Comparison of ENCODE assay signal across 11 mouse cellular contexts in the genomic region with DNA sequence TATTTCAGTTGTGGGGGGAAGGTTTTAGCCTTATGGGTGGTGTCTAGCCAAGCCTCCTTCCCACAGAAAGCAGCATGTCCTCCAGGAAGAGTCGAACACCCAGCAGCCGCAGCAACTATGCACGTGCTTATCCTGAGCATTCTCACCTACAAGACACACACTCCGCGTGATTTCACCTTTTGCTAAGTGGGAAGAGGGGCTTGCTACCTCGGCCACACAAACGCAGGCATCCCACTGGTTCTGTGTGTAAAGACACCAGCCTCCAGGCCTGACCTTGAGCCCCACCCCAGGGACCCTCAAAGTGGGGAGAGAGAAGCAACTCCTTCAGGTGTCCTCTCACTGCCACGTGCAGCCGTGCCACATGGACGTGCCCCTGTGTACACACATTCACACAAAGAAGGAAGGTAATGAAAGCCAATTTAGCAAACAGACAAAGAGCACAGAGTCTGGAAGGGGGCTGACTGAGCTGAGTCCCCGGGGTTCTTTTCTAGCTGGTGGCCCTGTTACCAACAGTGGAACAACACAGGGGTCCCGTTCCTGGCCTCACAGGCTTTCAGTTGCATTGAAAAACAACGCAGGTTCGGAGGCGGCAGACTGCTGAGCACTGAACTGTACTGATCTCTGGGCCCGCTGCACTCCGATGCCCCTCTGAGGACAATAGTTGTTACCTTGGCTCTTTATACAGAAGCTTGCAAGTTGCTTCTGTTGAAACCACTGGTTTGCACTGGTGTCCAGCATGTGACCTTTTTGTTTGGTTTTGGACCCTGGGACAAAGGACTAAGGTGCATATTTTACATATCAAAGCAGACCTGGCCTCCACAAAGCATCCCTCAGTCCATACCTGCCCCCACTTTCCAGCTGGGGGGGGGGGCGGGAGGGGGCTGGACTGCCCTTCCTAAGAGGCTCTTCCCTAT. TPM values are rescaled to one million over a fixed set of nuclear protein-coding genes. Genes with fewer than 3 reads are reported as not detected.
DNase-seq lines count a peak whose midpoint lies in the region; ATAC-seq and TF ChIP-seq lines count a peak whose summit lies in the region.
"Had no signal": no experiment of that assay in that cellular context is flagged by ENCODE, and none has a peak within 500 bp of the region (broad histone marks: within the 10 kb centered on the region; RNA-seq: fewer than 3 reads in every experiment).

No protein-coding gene starts in this region.

- ATAC-seq in heart, embryonic 16.5 days (replicated peaks; ENCODE audit: extremely low read depth, insufficient read depth, low FRiP score) = no peak
- ATAC-seq in neural tube, embryonic 14.5 days (ENCODE audit: low read depth) = peak; percentile 29; the same call in 1 of the 2 replicates
- ATAC-seq in neural tube, embryonic 15.5 days (ENCODE audit: low FRiP score) = no peak
- peak; percentile 36; the same call in 1 of the 2 replicates for ATAC-seq in liver, embryonic 14.5 days (ENCODE audit: insufficient read depth)

- H3K27me3 ChIP-seq in heart, embryonic 16.5 days (ENCODE audit: control insufficient read depth, insufficient read depth, low read length) = no peaks in the 10 kb centered on the region
- 0 out of 2 replicates have a peak, but pooled peaks cover 2% of the 10 kb centered on the region for H3K27me3 ChIP-seq in neural tube, embryonic 14.5 days (ENCODE audit: control insufficient read depth, insufficient read depth, low read length)
- H3K27me3 ChIP-seq in neural tube, embryonic 15.5 days (replicated peaks) = 0 out of 2 replicates have a peak, but pooled peaks cover 3% of the 10 kb centered on the region
- H3K27me3 ChIP-seq in liver, embryonic 14.5 days (ENCODE audit: control insufficient read depth, insufficient read depth, low read length) = no peaks in the 10 kb centered on the region; the same call in 1 of the 2 replicates

- WGBS in heart, embryonic 16.5 days = 60% methylated on average over 18 of the region's 18 CpGs
- WGBS in neural tube, embryonic 14.5 days = 26% methylated on average over 18 of the region's 18 CpGs
- 32% methylated on average over 18 of the region's 18 CpGs for WGBS in neural tube, embryonic 15.5 days
- WGBS in liver, embryonic 14.5 days (ENCODE audit: insufficient replicate concordance) = 45% methylated on average over 18 of the region's 18 CpGs

- no peak for TF ChIP-seq CTCF in liver, embryonic 14.5 days (IDR thresholded peaks at IDR 0.05; ENCODE audit: low read depth)

- no peaks in the 10 kb centered on the region for H3K9me3 ChIP-seq in heart, embryonic 16.5 days (replicated peaks; ENCODE audit: control insufficient read depth, low read length)
- no peaks in the 10 kb centered on the region for H3K9me3 ChIP-seq in neural tube, embryonic 14.5 days (ENCODE audit: control insufficient read depth, low read length)
- H3K9me3 ChIP-seq in neural tube, embryonic 15.5 days (replicated peaks) = no peaks in the 10 kb centered on the region
- no peaks in the 10 kb centered on the region for H3K9me3 ChIP-seq in liver, embryonic 14.5 days (ENCODE audit: control insufficient read depth, low read length)

- peaks cover 33% of the 10 kb centered on the region for H3K4me1 ChIP-seq in heart, embryonic 16.5 days (ENCODE audit: control insufficient read depth, insufficient read depth, low read length)
- H3K4me1 ChIP-seq in neural tube, embryonic 14.5 days (ENCODE audit: control insufficient read depth, insufficient read depth, low read length) = peaks cover 4% of the 10 kb centered on the region; the same call in 1 of the 2 replicates
- peaks cover 33% of the 10 kb centered on the region for H3K4me1 ChIP-seq in neural tube, embryonic 15.5 days
- H3K4me1 ChIP-seq in liver, embryonic 14.5 days (replicated peaks; ENCODE audit: control insufficient read depth in 2 of 2, insufficient read depth in 2 of 2, low read length in 1 of 2) = peaks cover 15 to 34% of the 10 kb centered on the region in 2 experiments

- H3K36me3 ChIP-seq in heart, embryonic 16.5 days (ENCODE audit: control insufficient read depth, insufficient read depth) = no peaks in the 10 kb centered on the region
- no peaks in the 10 kb centered on the region for H3K36me3 ChIP-seq in neural tube, embryonic 14.5 days (ENCODE audit: control insufficient read depth, insufficient read depth, low read length)
- H3K36me3 ChIP-seq in neural tube, embryonic 15.5 days = no peaks in the 10 kb centered on the region
- H3K36me3 ChIP-seq in liver, embryonic 14.5 days (replicated peaks; ENCODE audit: control insufficient read depth, insufficient read depth, low read depth) = no peaks in the 10 kb centered on the region

- no peak for TF ChIP-seq EP300 in liver, embryonic 14.5 days (IDR thresholded peaks at IDR 0.05; ENCODE audit: low read depth)

- H3K4me2 ChIP-seq in heart, embryonic 16.5 days (ENCODE audit: low read depth, low read length) = no peak overlapping the region
- no peak overlapping the region for H3K4me2 ChIP-seq in neural tube, embryonic 14.5 days (ENCODE audit: low read depth, low read length)
- H3K4me2 ChIP-seq in neural tube, embryonic 15.5 days = no peak overlapping the region
- no peak overlapping the region for H3K4me2 ChIP-seq in liver, embryonic 14.5 days (ENCODE audit: low read depth)

- no peak for DNase-seq in heart, adult 18-20 months
- DNase-seq in liver, embryonic 14.5 days (ENCODE audit: low read depth in 3 of 3, low spot score in 3 of 3) = no peak
- no peak for DNase-seq in c-Kit-positive CD71-positive TER-119-positive erythroid progenitor cells, embryonic 14.5 days (ENCODE audit: low spot score)
- no peak for DNase-seq in frontal cortex, postnatal 14 days (ENCODE audit: low spot score in 2 of 2)
- DNase-seq: cerebellum, postnatal 14 days; gastrocnemius, postnatal 14 days; heart, postnatal 4 days; thymus, adult 18-20 months had no signal

- H3K4me3 ChIP-seq in heart, embryonic 16.5 days (ENCODE audit: low read length) = no peak overlapping the region
- H3K4me3 ChIP-seq in neural tube, embryonic 14.5 days (ENCODE audit: low read depth, low read length) = no peak overlapping the region
- no peak overlapping the region for H3K4me3 ChIP-seq in neural tube, embryonic 15.5 days (replicated peaks)
- no peak overlapping the region for H3K4me3 ChIP-seq in liver, embryonic 14.5 days (ENCODE audit: insufficient read depth in 1 of 2, low read depth in 2 of 2, low read length in 2 of 2)

- H3K9ac ChIP-seq in heart, embryonic 16.5 days (ENCODE audit: low read length) = 0 out of 2 replicates have a peak overlapping the region, but pooled peaks have one; percentile 2
- H3K9ac ChIP-seq in neural tube, embryonic 14.5 days (replicated peaks; ENCODE audit: low read depth, low read length) = no peak overlapping the region
- H3K9ac ChIP-seq in neural tube, embryonic 15.5 days (replicated peaks) = no peak overlapping the region
- H3K9ac ChIP-seq in liver, embryonic 14.5 days (replicated peaks) = no peak overlapping the region

- no peak overlapping the region for H3K27ac ChIP-seq in heart, embryonic 16.5 days (ENCODE audit: low read length)
- H3K27ac ChIP-seq in neural tube, embryonic 14.5 days (ENCODE audit: low read depth, low read length) = no peak overlapping the region
- H3K27ac ChIP-seq in neural tube, embryonic 15.5 days (replicated peaks) = no peak overlapping the region
- H3K27ac ChIP-seq in liver, embryonic 14.5 days = no peak overlapping the region; the same call in 1 of the 2 replicates

RNA-seq across cellular contexts. Expression of a gene that starts 14.9 kb away (rescaled TPM):
- 48.5 and 49.2 TPM in 2 replicates for polyA plus RNA-seq in heart, embryonic 16.5 days (2015; fragmentation: Nextera tagmentation; extraction: Ambion mirVana)
- total RNA-seq in heart, adult 18-20 months (2021) = 1 to 10 TPM; 3.4 to 5.2 TPM
- 4.0 and 4.9 TPM in 2 replicates for polyA plus RNA-seq in neural tube, embryonic 14.5 days (2014; fragmentation: Nextera tagmentation; extraction: Ambion mirVana)
- 5.9 and 11.0 TPM in 2 replicates for polyA plus RNA-seq in neural tube, embryonic 15.5 days (2015; fragmentation: Nextera tagmentation; extraction: Ambion mirVana)
- polyA plus RNA-seq in liver, embryonic 14.5 days (2012; rRNA removed) = 7.7 and 7.9 TPM in 2 replicates
- 11.4 and 11.8 TPM in 2 replicates for polyA plus RNA-seq in liver, embryonic 14.5 days (2014; fragmentation: Nextera tagmentation; extraction: Ambion mirVana)

RNA-seq across cellular contexts. Expression of a gene that starts 54.3 kb away (rescaled TPM):
- 3.0 and 4.0 TPM in 2 replicates for polyA plus RNA-seq in heart, embryonic 16.5 days (2015; fragmentation: Nextera tagmentation; extraction: Ambion mirVana)
- total RNA-seq in heart, adult 18-20 months (2021) = under 1 TPM in 1 of 2 experiments, not detected in 1; 0.36 TPM
- 4.7 and 5.2 TPM in 2 replicates for polyA plus RNA-seq in neural tube, embryonic 14.5 days (2014; fragmentation: Nextera tagmentation; extraction: Ambion mirVana)
- polyA plus RNA-seq in neural tube, embryonic 15.5 days (2015; fragmentation: Nextera tagmentation; extraction: Ambion mirVana) = 4.5 and 4.8 TPM in 2 replicates
- 0.03 and 0.23 TPM in 2 replicates for polyA plus RNA-seq in liver, embryonic 14.5 days (2012; rRNA removed)
- polyA plus RNA-seq in liver, embryonic 14.5 days (2014; fragmentation: Nextera tagmentation; extraction: Ambion mirVana) = 0.11 TPM in 1 of 2 replicates, not detected in the other

Comparison
In these comparisons a context has a peak if more than half of its experiments do, and no peak if none do; other contexts are left out.
1. ATAC-seq: peak in neural tube, embryonic 14.5 days (single experiment) and liver, embryonic 14.5 days (single experiment); none in heart, embryonic 16.5 days (single experiment) and neural tube, embryonic 15.5 days (single experiment).